Mouse (Mus musculus) MEL (cell line): ENCODE results near the gene Mfn2. TPM values are rescaled to one million over a fixed set of nuclear protein-coding genes. Genes with fewer than 3 reads are reported as not detected.

Source experiments
- DNase-seq: peaks from one replicate; pipeline ENCODE4 v3.0.0; 2011; ENCODE audit warnings: low read depth, low spot score
- H3K27ac ChIP-seq: 2 replicates; pipeline ENCODE4 v1.5.1; 2012; ENCODE audit warnings: low read depth, mild to moderate bottlenecking, control low read depth, low read length, moderate library complexity; ENCODE audit not compliant: control insufficient read depth
- H3K27me3 ChIP-seq, 2 experiments: fragments of 150-350 bp in 1 of 2; sonication (generic) in 1 of 2; 2 replicates each; pipeline ENCODE4 v1.6.1; 2012; ENCODE audit warnings: low read length in 2 of 2, mild to moderate bottlenecking in 2 of 2, improper control_type of control experiment in 1 of 2, moderate library complexity in 1 of 2; ENCODE audit not compliant: insufficient read depth in 2 of 2, control insufficient read depth in 1 of 2
- H3K36me3 ChIP-seq, 2 experiments: 2 replicates each; pipeline ENCODE4 v1.6.1; 2012 to 2014; ENCODE audit warnings: low read length in 2 of 2, improper control_type of control experiment in 1 of 2, inconsistent platforms in 1 of 2, mild to moderate bottlenecking in 1 of 2; ENCODE audit not compliant: insufficient read depth in 2 of 2, control insufficient read depth in 1 of 2
- H3K4me1 ChIP-seq, 2 experiments: fragments of 150-350 bp in 1 of 2; sonication (generic) in 1 of 2; 2 replicates each; pipeline ENCODE4 v1.6.1; 2012; ENCODE audit warnings: low read length in 2 of 2, improper control_type of control experiment in 1 of 2, mild to moderate bottlenecking in 1 of 2; ENCODE audit not compliant: insufficient read depth in 2 of 2, control insufficient read depth in 1 of 2
- H3K4me3 ChIP-seq, 2 experiments: fragments of 150-350 bp in 1 of 2; sonication (generic) in 1 of 2; 2 replicates each; pipeline ENCODE4 v1.5.1; 2012; ENCODE audit warnings: low read depth in 2 of 2, low read length in 2 of 2, mild to moderate bottlenecking in 2 of 2, moderate library complexity in 2 of 2, control low read depth in 1 of 2, improper control_type of control experiment in 1 of 2; ENCODE audit not compliant: control insufficient read depth in 1 of 2, insufficient read depth in 1 of 2
- H3K79me2 ChIP-seq: 2 replicates; pipeline ENCODE4 v1.6.1; 2012; ENCODE audit warnings: mild to moderate bottlenecking, low read length, moderate library complexity; ENCODE audit not compliant: control insufficient read depth, poor library complexity, insufficient read depth
- H3K9ac ChIP-seq: 2 replicates; pipeline ENCODE4 v1.6.1; 2012; ENCODE audit warnings: low read depth, mild to moderate bottlenecking, control low read depth, low read length, moderate library complexity; ENCODE audit not compliant: control insufficient read depth, poor library complexity, severe bottlenecking
- H3K9me3 ChIP-seq: fragments of 150-350 bp; sonication (generic); replicated peaks from 2 replicates; pipeline ENCODE4 v1.6.1; 2012; ENCODE audit warnings: mild to moderate bottlenecking, low read length, improper control_type of control experiment, moderate library complexity; ENCODE audit not compliant: insufficient read depth
- CHD2 ChIP-seq: IDR thresholded peaks from 2 replicates; pipeline ENCODE4 v1.6.1; 2011; ENCODE audit warnings: low read length, improper control_type of control experiment
- CTCF ChIP-seq, 3 experiments: IDR thresholded peaks in 2 of 3; conservative IDR thresholded peaks in 1 of 3; 2 replicates each; pipeline ENCODE4 v1.5.1; 2011 to 2012; ENCODE audit warnings: low read length in 3 of 3, low read depth in 2 of 3, mild to moderate bottlenecking in 2 of 3, improper control_type of control experiment in 1 of 3, inconsistent platforms in 1 of 3, mixed read lengths in 1 of 3, moderate library complexity in 1 of 3; ENCODE audit not compliant: control insufficient read depth in 1 of 3, insufficient read depth in 1 of 3, poor library complexity in 1 of 3, severe bottlenecking in 1 of 3
- ELF1 ChIP-seq: IDR thresholded peaks from 2 replicates; pipeline ENCODE4 v1.6.1; 2014; ENCODE audit warnings: low read depth, mild to moderate bottlenecking, inconsistent platforms, low read length, improper control_type of control experiment, moderate library complexity
- EP300 ChIP-seq, 2 experiments: IDR thresholded peaks; 2 replicates each; pipeline ENCODE4 v1.6.1; 2011; ENCODE audit warnings: improper control_type of control experiment in 2 of 2, low read length in 2 of 2, low read depth in 1 of 2, mild to moderate bottlenecking in 1 of 2
- ETS1 ChIP-seq: IDR thresholded peaks from 2 replicates; pipeline ENCODE4 v1.6.1; 2012; ENCODE audit warnings: low read depth, mild to moderate bottlenecking, inconsistent platforms, low read length, improper control_type of control experiment, moderate library complexity
- KAT2A ChIP-seq: conservative IDR thresholded peaks from 2 replicates; pipeline ENCODE4 v1.6.1; 2012; ENCODE audit warnings: low read depth, low read length, improper control_type of control experiment, inconsistent platforms
- MXI1 ChIP-seq: IDR thresholded peaks from 2 replicates; pipeline ENCODE4 v1.6.1; 2011; ENCODE audit warnings: mild to moderate bottlenecking, low read depth, low read length, improper control_type of control experiment
- POLR2AphosphoS2 ChIP-seq: IDR thresholded peaks from 2 replicates; pipeline ENCODE4 v1.6.1; 2011; ENCODE audit warnings: low read length, improper control_type of control experiment
- RCOR1 ChIP-seq: IDR thresholded peaks from 2 replicates; pipeline ENCODE4 v1.6.1; 2012; ENCODE audit warnings: low read depth, mild to moderate bottlenecking, inconsistent platforms, low read length, improper control_type of control experiment
- SMC3 ChIP-seq: IDR thresholded peaks from 2 replicates; pipeline ENCODE4 v1.6.1; 2011; ENCODE audit warnings: low read depth, low read length, improper control_type of control experiment
- TAL1 ChIP-seq: IDR thresholded peaks from 2 replicates; pipeline ENCODE4 v1.6.1; 2012; ENCODE audit warnings: mild to moderate bottlenecking, inconsistent platforms, low read length, moderate library complexity, mixed read lengths
- TBP ChIP-seq: IDR thresholded peaks from 2 replicates; pipeline ENCODE4 v1.8.0; 2011; ENCODE audit warnings: low read depth, low read length, improper control_type of control experiment
- TCF12 ChIP-seq: IDR thresholded peaks from 2 replicates; pipeline ENCODE4 v1.6.1; 2014; ENCODE audit warnings: low read depth, mild to moderate bottlenecking, inconsistent platforms, low read length, improper control_type of control experiment, moderate library complexity
- USF2 ChIP-seq, 2 experiments: IDR thresholded peaks; 2 replicates each; pipeline ENCODE4 v1.6.1; 2011 to 2012; ENCODE audit warnings: improper control_type of control experiment in 2 of 2, low read length in 2 of 2, borderline replicate concordance in 1 of 2, inconsistent platforms in 1 of 2, low read depth in 1 of 2, mild to moderate bottlenecking in 1 of 2; ENCODE audit not compliant: insufficient read depth in 1 of 2
- ZC3H11A ChIP-seq: IDR thresholded peaks from 2 replicates; pipeline ENCODE4 v1.6.1; 2012; ENCODE audit warnings: low read depth, mild to moderate bottlenecking, inconsistent platforms, low read length, improper control_type of control experiment
- ZKSCAN1 ChIP-seq: IDR thresholded peaks from 2 replicates; pipeline ENCODE4 v1.6.1; 2012; ENCODE audit warnings: low read depth, mild to moderate bottlenecking, inconsistent platforms, low read length, improper control_type of control experiment, moderate library complexity
- ZMIZ1 ChIP-seq: IDR thresholded peaks from 2 replicates; pipeline ENCODE4 v1.6.1; 2012; ENCODE audit warnings: low read depth, mild to moderate bottlenecking, inconsistent platforms, low read length, improper control_type of control experiment, moderate library complexity
- polyA plus RNA-seq, 2 experiments: library from polyadenylated mRNA; stranded (reverse) in 1 of 2; unstranded in 1 of 2; fragments of >175 nt in 1 of 2; fragments of >200 nt in 1 of 2; gene quantifications; 2 replicates each; pipeline versions ENCODE4 v1.2.1 to v1.2.4; 2012; ENCODE audit warnings: low replicate concordance in 2 of 2, low read depth in 1 of 2; ENCODE audit not compliant: insufficient read length in 2 of 2, insufficient read depth in 1 of 2, missing spikeins in 1 of 2
- total RNA-seq: library from RNA; depleted of rRNA; stranded (reverse); fragments of 300-350 nt; gene quantifications from 2 replicates; pipeline ENCODE4 v1.2.3, GENCODE M21; 2012

Mfn2 gene
- total and polyA plus RNA-seq, 3 experiments = 19.0 to 32.8 TPM; not detected in 1

DNA sequence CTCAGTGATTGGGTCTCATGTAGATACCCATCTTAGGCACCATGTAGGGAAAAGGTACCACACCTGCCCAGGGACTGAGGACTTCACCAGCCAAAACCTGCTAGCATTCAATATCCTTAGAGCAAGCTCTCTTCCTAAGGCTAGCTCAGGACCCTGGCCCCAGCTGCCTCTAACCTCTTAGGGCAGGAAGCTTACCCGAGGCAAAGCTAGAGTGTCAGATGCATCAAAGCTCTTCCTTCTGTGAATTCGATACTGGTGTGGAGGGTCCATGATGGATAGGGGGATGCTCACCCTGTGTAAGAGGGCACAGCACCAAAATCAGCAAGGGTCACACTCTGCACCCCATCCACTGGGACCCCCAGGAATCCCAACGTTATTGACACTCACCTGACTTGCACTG, 42.5 kb downstream of the Mfn2 start:
- no peaks in the 10 kb centered on the region for H3K9me3 ChIP-seq
- TF ChIP-seq TCF12 = no peak
- TF ChIP-seq RCOR1 = no peak
- TF ChIP-seq MXI1 = no peak
- TF ChIP-seq USF2 (IDR thresholded peaks at IDR 0.05; ENCODE audit: borderline replicate concordance in 1 of 2, insufficient read depth in 1 of 2, low read depth in 1 of 2, low read length in 2 of 2) = no peak
- no peak for TF ChIP-seq ZKSCAN1
- no peak for TF ChIP-seq KAT2A
- no peak for TF ChIP-seq ZMIZ1
- TF ChIP-seq ETS1 = no peak
- no peak for TF ChIP-seq ZC3H11A
- no peak for TF ChIP-seq EP300 (IDR thresholded peaks at IDR 0.05; ENCODE audit: low read depth in 1 of 2, low read length in 2 of 2)
- TF ChIP-seq CHD2 = no peak
- TF ChIP-seq CTCF (IDR thresholded peaks at IDR 0.05 in 2 of 3, conservative IDR thresholded peaks at IDR 0.05 in 1 of 3; ENCODE audit: control insufficient read depth in 1 of 3, insufficient read depth in 1 of 3, low read depth in 2 of 3, low read length in 3 of 3, poor library complexity in 1 of 3, severe bottlenecking in 1 of 3) = no peak
- TF ChIP-seq POLR2AphosphoS2 = no peak
- TF ChIP-seq TBP = no peak
- DNase-seq = no peak
- H3K79me2 ChIP-seq = no peaks in the 10 kb centered on the region
- no peak overlapping the region for H3K27ac ChIP-seq
- no peak overlapping the region for H3K9ac ChIP-seq
- H3K27me3 ChIP-seq = no peaks in the 10 kb centered on the region
- H3K4me3 ChIP-seq = no peak overlapping the region
- H3K4me1 ChIP-seq = peaks cover 0 to under 1% of the 10 kb centered on the region in 2 experiments; a peak in 1 of 4 replicates
- no peaks in the 10 kb centered on the region; a peak in 1 of 4 replicates for H3K36me3 ChIP-seq

DNA sequence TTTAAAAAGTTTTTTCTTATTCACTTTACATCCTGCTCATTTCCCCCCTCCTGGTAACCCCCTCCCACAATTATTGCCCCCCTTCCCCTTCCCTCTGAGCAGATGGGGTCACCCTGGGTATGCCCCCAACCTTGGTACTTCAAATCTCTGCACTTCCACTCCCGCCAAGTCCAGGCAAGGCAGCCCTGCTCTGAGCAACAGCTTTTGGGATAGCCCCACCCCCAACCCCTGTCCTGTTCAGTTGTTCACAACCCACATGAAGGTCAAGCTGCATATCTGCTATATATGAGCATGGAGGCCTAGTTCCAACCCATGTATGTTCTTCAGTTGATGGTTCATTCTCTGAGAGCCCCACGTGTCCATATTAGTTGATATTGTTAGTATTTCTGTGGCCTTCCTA, 53.7 kb downstream of the Mfn2 start:
- Histone ChIP-seq H3K36me3 (peaks cover 0 to 27% of the 10 kb centered on the region in 2 experiments; a peak in 2 of 4 replicates), H3K79me2 (peaks cover 8% of the 10 kb centered on the region), H3K4me3 (no peak overlapping the region), H3K27me3 (no peaks in the 10 kb centered on the region), H3K4me1 (peaks cover 0 to 24% of the 10 kb centered on the region in 2 experiments; a peak in 3 of 4 replicates), H3K9me3 (no peaks in the 10 kb centered on the region)
- no peak for DNase-seq
- TF ChIP-seq ELF1 (no peak), SMC3 (no peak), TAL1 (no peak)
- TF ChIP-seq, all 39 proteins: peak for 0
- H3K9ac ChIP-seq = no peak overlapping the region
- peak overlapping the region; percentile 23 for H3K27ac ChIP-seq
